Mouse (Mus musculus) urinary bladder, postnatal 36 days (tissue): ENCODE measurements at regions not wholly inside any gene's neighbourhood (a gene's known extent, or its start where the extent isn't known, plus 50 kb on each side); places are given as distances from the start of the nearest gene placed in this dataset.

ENCODE experiments used
- DNase-seq, 2 experiments: peaks; one replicate each; pipeline ENCODE4 v3.0.0; 2022; ENCODE audit warnings: low spot score in 2 of 2, mixed read lengths in 1 of 2

DNA sequence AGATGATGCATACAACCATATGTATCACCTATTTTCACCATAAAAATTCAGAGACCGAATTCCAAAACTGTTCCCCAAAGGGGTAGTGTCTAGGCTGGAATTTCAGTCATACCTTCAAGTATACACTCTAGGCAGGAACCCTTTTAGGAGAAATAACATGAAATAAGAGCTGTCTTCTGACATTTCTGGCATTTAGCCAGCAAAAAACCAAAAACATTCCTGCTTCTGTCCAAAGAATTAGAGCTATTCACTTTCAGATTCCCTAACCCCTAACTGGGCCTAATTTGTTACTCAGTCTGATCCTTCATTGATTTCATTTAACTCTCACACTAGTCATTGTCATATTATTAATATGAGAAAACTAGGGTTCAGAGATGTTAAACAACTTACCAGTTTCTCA, 49.8 kb upstream of the Wdr75 start:
- DNase-seq = no peak
